Mouse (Mus musculus): ENCODE results near the gene Gm20696. TPM values are rescaled to one million over a fixed set of nuclear protein-coding genes. Genes with fewer than 3 reads are reported as not detected.

Gene Gm20696
- polyA plus RNA-seq, 1 experiment, result not detected

DNA sequence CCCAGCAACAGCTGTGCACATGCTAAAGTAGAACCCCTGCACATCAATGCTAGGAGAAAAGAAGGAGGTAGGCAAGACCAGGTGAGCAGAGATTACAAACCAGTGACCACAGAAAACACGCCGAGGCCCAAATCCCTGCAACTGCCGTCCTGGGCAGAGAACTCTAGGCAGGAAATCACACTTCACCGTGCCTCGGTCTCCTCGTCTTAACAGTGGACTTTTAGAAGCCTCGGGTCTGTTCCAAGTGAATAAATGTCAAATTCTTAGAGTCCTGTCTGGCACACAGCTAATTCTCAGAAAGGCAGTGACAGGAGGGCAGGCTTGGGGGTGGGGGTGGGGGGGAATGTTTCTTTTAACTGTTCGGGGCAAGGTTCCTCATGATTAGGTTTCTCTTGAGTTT, 364.7 kb downstream of the Gm20696 start:
- Histone ChIP-seq H3K36me3 (ENCODE audit: control insufficient read depth) (no peaks in the 10 kb centered on the region), H3K27me3 (ENCODE audit: control insufficient read depth) (no peaks in the 10 kb centered on the region), H3K9me3 (ENCODE audit: control insufficient read depth, low read length) (no peaks in the 10 kb centered on the region), H3K4me3 (replicated peaks) (no peak overlapping the region), H3K4me1 (ENCODE audit: control insufficient read depth) (no peaks in the 10 kb centered on the region)
- TF ChIP-seq GATA1 (IDR thresholded peaks at IDR 0.05; ENCODE audit: low read length) (no peak), TAL1 (IDR thresholded peaks at IDR 0.05; ENCODE audit: low read length) (no peak)

DNA sequence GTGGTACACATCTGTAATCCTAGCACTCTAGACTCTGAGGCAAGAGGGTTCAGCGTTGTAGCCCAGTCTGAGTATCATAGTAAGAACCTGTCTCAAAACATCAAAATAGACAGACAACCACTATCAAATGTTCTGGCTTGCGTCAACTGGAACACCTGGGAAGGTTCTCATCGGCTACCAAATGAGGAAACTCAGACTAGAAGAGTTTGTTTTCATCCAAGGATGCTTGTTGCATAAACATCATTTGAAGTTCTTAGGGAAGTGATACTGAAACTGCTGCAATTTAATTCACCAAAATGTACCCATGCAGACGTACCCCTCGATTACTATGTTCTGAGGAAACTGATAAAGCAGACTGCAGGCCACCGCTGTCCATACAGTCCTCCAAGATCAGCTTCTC, 366.4 kb downstream of the Gm20696 start:
- H3K4me1 ChIP-seq (ENCODE audit: control insufficient read depth), result no peaks in the 10 kb centered on the region
- H3K4me3 ChIP-seq (replicated peaks), result no peak overlapping the region
- no peaks in the 10 kb centered on the region for H3K27me3 ChIP-seq (ENCODE audit: control insufficient read depth)
- no peaks in the 10 kb centered on the region for H3K9me3 ChIP-seq (ENCODE audit: control insufficient read depth, low read length)
- TF ChIP-seq TAL1 (IDR thresholded peaks at IDR 0.05; ENCODE audit: low read length) (no peak), GATA1 (IDR thresholded peaks at IDR 0.05; ENCODE audit: low read length) (no peak)
- no peaks in the 10 kb centered on the region for H3K36me3 ChIP-seq (ENCODE audit: control insufficient read depth)

DNA sequence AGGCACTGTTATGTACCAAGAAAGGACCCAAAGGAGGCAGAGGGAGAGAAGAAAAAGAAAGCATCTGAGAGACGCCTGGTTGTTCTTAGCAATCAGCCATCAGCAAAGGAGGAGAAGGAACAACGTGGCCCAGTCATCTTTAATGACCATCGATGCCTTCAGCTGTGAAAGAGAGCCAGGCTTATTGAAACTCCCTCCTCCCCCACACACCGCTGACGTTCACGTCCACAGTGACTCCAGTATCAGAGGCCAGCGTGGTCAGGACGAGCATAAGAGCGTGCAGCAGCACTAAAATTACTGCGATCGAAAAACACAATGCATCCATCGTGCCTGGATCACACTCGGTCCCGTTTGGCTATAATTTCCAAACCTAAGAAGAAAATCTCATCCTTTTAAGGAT, 367.4 kb downstream of the Gm20696 start:
- Histone ChIP-seq H3K36me3 (ENCODE audit: control insufficient read depth) (no peaks in the 10 kb centered on the region), H3K27me3 (ENCODE audit: control insufficient read depth) (no peaks in the 10 kb centered on the region), H3K4me1 (ENCODE audit: control insufficient read depth) (no peaks in the 10 kb centered on the region), H3K9me3 (ENCODE audit: control insufficient read depth, low read length) (no peaks in the 10 kb centered on the region), H3K4me3 (replicated peaks) (no peak overlapping the region)
- TF ChIP-seq TAL1 (IDR thresholded peaks at IDR 0.05; ENCODE audit: low read length) (no peak), GATA1 (IDR thresholded peaks at IDR 0.05; ENCODE audit: low read length) (no peak)

DNA sequence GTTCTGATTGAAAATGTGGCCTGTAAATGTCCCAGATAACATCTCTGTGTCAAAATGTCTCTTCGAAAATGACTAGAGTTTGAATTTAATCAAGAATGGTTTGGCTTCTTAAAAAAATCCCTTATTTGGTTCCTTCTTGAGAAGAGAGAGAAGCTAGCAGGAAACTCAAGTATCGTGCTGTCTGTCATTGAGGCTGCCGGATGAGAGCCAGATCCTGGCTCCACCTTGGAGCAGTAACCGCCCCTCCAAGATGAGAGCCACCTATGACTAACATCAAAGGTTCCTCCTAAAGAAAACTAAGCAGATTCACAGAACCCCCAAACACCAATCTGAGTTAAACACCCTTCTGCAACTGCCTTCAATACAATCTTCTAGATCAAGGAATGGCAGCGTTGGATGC, 369.1 kb downstream of the Gm20696 start:
- H3K27me3 ChIP-seq (ENCODE audit: control insufficient read depth), result no peaks in the 10 kb centered on the region
- H3K4me1 ChIP-seq (ENCODE audit: control insufficient read depth), result no peaks in the 10 kb centered on the region
- no peaks in the 10 kb centered on the region for H3K9me3 ChIP-seq (ENCODE audit: control insufficient read depth, low read length)
- TF ChIP-seq GATA1 (IDR thresholded peaks at IDR 0.05; ENCODE audit: low read length) (no peak), TAL1 (IDR thresholded peaks at IDR 0.05; ENCODE audit: low read length) (no peak)
- no peaks in the 10 kb centered on the region for H3K36me3 ChIP-seq (ENCODE audit: control insufficient read depth)
- H3K4me3 ChIP-seq (replicated peaks), result no peak overlapping the region

DNA sequence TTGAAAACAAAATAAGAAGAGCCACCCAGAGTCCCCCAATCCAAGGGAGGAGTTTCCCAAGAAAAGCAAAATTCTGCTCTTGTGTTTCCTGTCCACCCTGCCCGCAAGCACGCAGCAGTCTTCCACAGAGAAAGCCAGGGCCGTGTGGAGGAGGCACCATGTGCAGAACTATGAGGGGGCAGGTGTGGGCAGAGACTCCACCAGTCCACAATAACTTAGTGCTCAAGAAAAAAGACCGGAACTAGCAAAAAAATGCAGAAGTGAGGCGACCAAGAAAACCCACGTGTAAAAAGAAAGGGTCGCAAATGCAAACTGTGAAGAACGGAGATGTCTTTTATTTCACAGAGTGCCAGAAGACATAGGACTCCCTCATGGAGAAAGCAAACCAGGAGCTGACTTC, 371.1 kb downstream of the Gm20696 start:
- Histone ChIP-seq H3K9me3 (ENCODE audit: control insufficient read depth, low read length) (no peaks in the 10 kb centered on the region), H3K27me3 (ENCODE audit: control insufficient read depth) (no peaks in the 10 kb centered on the region), H3K4me1 (ENCODE audit: control insufficient read depth) (no peaks in the 10 kb centered on the region), H3K4me3 (replicated peaks) (no peak overlapping the region), H3K36me3 (ENCODE audit: control insufficient read depth) (no peaks in the 10 kb centered on the region)
- TF ChIP-seq GATA1 (IDR thresholded peaks at IDR 0.05; ENCODE audit: low read length) (no peak), TAL1 (IDR thresholded peaks at IDR 0.05; ENCODE audit: low read length) (no peak)

DNA sequence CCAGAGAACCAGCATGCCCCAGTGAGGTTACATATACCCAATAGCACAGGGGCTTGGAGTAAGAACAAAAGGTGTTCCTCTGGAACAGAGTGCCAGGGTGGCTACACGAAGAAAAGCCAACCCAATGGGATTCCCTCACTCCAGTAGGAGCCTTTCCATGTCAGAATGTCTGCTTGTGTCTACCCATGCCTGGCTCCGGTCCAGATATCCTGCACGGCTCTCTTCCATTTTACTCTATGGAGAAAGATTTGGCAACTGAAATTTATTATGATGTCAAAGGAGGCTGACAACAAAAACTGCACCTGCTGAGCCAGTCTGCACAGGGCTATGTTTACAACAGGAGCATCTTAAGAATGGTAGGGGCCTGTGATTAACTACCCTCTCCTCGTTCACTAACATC, 377.4 kb downstream of the Gm20696 start:
- no peaks in the 10 kb centered on the region for H3K4me1 ChIP-seq (ENCODE audit: control insufficient read depth)
- no peak overlapping the region for H3K4me3 ChIP-seq (replicated peaks)
- no peaks in the 10 kb centered on the region for H3K27me3 ChIP-seq (ENCODE audit: control insufficient read depth)
- H3K36me3 ChIP-seq (ENCODE audit: control insufficient read depth), result no peaks in the 10 kb centered on the region
- H3K9me3 ChIP-seq (ENCODE audit: control insufficient read depth, low read length), result no peaks in the 10 kb centered on the region
- TF ChIP-seq TAL1 (IDR thresholded peaks at IDR 0.05; ENCODE audit: low read length) (no peak), GATA1 (IDR thresholded peaks at IDR 0.05; ENCODE audit: low read length) (no peak)

DNA sequence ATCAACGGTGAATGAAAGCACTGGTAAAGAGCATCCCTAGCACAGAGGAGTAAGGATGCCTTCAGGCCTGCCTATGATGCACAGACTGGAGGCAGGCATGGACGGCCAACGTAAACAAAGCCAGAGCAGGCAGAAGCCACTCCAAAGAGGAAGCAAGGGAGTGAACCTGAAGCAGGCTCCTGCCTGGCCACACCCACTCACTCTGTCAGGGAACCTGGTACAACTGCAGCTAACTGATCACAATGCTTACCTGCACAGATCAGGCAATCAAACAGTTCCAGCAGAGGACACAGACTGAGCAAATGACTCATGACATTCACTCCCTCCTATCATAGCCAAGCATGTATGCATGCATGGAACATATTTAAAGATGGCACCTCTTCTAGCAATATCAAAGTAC, 381.6 kb downstream of the Gm20696 start:
- Histone ChIP-seq H3K36me3 (ENCODE audit: control insufficient read depth) (no peaks in the 10 kb centered on the region), H3K4me3 (replicated peaks) (no peak overlapping the region), H3K9me3 (ENCODE audit: control insufficient read depth, low read length) (no peaks in the 10 kb centered on the region), H3K4me1 (ENCODE audit: control insufficient read depth) (peaks cover 3% of the 10 kb centered on the region), H3K27me3 (ENCODE audit: control insufficient read depth) (no peaks in the 10 kb centered on the region)
- TF ChIP-seq GATA1 (IDR thresholded peaks at IDR 0.05; ENCODE audit: low read length), result no peak
- no peak for TF ChIP-seq TAL1 (IDR thresholded peaks at IDR 0.05; ENCODE audit: low read length)

DNA sequence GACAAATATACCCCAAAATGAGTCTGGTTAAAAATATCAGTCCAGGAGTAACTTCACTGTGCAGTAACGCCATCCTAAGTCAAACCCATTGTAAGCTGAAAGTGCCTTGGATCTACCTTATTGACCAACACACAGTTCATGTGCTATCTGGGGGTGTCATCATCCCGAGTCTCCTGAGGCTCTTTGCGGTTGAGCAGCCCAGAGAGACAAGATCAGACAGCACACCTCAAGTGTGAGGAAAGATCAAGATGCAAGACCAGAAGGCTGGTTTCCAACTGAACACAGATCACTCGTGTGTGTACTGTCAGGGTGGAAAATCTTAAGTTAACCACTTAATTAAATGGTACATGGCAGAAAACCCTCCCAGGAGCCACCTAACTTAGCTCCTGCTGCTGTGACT, 382.6 kb downstream of the Gm20696 start:
- Histone ChIP-seq H3K9me3 (ENCODE audit: control insufficient read depth, low read length) (no peaks in the 10 kb centered on the region), H3K27me3 (ENCODE audit: control insufficient read depth) (no peaks in the 10 kb centered on the region), H3K36me3 (ENCODE audit: control insufficient read depth) (no peaks in the 10 kb centered on the region), H3K4me1 (ENCODE audit: control insufficient read depth) (peaks cover 3% of the 10 kb centered on the region), H3K4me3 (replicated peaks) (no peak overlapping the region)
- TF ChIP-seq TAL1 (IDR thresholded peaks at IDR 0.05; ENCODE audit: low read length), result no peak
- TF ChIP-seq GATA1 (IDR thresholded peaks at IDR 0.05; ENCODE audit: low read length), result no peak

DNA sequence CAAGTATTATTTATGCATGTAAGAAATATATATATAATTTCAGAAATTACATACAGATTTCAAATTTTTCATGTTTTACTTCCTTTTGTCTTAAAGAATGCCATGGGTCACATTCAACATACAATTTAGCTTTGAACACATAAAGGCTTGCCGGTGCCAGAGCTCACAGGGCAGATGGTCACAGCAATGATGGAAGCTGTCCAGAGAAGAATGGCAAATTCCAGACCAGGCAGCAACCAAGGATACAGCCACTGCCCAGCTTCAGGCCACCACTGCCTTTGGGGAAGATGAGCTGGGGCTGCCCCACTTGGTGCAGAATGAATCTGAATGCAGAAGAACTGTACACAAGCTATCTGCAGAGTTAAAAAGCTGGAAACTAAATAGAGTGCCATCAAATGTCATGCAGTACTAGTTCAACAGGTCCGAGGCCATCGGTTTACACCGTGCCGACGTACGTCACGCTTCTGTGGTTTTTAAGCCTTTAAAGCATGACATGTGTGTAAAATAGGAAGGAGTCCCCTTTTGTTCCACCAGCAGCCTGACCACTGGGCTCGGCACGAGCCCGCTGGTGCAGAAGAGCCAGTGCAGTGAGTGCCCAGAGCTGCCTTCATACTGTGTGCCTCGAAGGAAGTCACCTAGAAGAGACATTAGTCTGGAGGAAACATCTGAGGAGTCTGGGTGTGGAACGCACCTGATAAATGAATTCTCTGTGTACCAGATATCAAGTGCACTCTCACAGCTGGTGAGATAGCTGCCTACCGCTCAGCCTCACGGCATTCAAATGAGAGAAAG, 383.5 kb downstream of the Gm20696 start:
- Histone ChIP-seq H3K27me3 (ENCODE audit: control insufficient read depth) (no peaks in the 10 kb centered on the region), H3K4me3 (replicated peaks) (no peak overlapping the region), H3K4me1 (ENCODE audit: control insufficient read depth) (peaks cover 3% of the 10 kb centered on the region), H3K36me3 (ENCODE audit: control insufficient read depth) (no peaks in the 10 kb centered on the region), H3K9me3 (ENCODE audit: control insufficient read depth, low read length) (no peaks in the 10 kb centered on the region)
- no peak for TF ChIP-seq GATA1 (IDR thresholded peaks at IDR 0.05; ENCODE audit: low read length)
- no peak for TF ChIP-seq TAL1 (IDR thresholded peaks at IDR 0.05; ENCODE audit: low read length)

DNA sequence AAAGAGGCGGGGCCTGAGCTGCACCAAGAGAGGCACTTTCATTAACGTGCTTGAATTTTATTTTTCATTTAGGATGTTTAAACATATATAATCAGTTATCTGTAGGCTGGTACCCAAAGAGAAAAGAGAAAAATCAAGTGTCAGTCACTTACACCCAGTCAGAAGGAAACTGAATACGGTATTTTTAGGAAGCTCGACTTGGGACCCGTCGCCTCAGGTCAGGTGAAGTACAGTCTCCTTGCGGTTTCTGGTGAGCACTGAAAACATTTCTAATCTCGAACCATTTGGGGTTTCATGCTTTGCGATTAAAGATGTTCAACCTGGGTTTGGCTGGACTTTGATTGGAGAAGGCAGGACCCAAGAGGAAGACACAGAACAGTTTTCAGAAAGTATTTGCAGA, 385.2 kb downstream of the Gm20696 start:
- TF ChIP-seq GATA1 (IDR thresholded peaks at IDR 0.05; ENCODE audit: low read length), result no peak
- TF ChIP-seq TAL1 (IDR thresholded peaks at IDR 0.05; ENCODE audit: low read length), result no peak
- Histone ChIP-seq H3K36me3 (ENCODE audit: control insufficient read depth) (no peaks in the 10 kb centered on the region), H3K9me3 (ENCODE audit: control insufficient read depth, low read length) (no peaks in the 10 kb centered on the region), H3K4me1 (ENCODE audit: control insufficient read depth) (peaks cover 3% of the 10 kb centered on the region), H3K27me3 (ENCODE audit: control insufficient read depth) (no peaks in the 10 kb centered on the region), H3K4me3 (replicated peaks) (no peak overlapping the region)
